Mouse (Mus musculus): ENCODE measurements around the gene Fam172a.

Fam172a gene

DNA sequence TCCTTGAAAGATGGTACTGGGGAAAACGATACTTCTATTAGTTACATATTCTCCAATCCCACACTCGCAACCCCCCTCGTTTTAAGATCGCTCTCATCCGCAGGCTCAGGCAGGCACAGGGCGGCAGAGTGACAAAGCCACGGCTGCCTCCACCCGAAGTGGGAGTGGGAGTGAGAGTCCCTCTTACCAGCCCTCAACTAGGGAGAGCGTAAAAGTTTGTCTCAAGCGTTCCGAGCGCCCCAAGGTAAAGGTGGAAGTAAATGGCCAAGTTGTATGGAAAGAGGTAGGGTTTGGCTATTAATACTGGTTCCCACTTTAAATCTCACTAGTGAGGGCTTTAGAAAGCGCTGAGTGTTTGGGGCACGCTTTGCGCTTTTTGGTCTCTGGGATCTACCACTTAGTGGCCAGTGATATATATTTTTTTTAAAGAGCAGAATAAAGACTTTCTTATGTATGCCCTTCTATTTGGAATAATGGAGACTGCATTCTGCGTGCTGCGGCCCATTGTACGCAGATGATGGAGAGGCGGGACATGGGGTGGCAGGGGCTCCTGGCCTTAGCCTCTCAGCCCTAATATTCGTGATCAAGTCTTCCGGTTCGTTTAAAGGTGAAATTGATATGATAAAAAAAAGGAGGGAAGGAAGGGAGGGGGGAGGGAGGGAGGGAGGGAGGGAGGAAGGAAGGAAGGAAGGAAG, 500.2 kb downstream of the Fam172a start:
- peak; percentile 76 for DNase-seq

DNA sequence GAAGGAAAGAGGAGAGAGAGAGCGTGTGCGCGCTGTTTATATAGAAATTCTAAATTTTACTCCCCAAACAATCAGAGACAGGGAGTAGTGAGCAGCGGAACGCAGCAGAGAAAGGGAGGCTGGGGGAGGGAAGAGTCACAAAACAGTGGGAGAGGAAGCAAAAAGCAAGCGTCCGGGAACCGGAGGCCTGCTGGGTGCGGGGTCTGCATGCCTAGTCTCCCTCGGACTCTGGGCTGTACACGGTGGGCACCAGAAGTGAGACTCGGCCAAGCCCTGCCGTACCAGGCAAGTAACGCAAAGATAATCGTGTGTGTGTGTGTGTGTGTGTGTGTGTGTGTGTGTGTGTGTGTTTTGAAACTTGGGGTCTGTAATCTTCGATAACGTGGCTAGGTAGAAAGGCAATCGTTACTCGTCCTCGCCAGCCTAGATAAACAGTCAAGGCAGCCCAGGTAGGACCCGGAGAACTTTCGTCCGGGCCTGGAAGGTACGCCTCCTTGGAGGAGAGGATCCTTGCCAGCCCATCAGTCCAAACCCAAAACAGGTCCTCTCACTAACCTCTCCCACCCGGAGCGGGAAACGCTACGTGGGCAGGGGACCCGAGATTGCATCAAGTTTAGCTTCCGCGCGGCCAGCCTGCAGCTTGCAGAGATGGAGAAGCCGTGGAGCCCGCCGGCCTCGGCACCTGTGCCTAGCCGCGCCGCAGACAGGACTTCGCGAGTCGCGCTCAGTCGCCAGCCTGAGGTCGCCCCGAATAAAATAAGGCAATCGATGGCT, 500.9 kb downstream of the Fam172a start:
- peak; percentile 92 for DNase-seq

DNA sequence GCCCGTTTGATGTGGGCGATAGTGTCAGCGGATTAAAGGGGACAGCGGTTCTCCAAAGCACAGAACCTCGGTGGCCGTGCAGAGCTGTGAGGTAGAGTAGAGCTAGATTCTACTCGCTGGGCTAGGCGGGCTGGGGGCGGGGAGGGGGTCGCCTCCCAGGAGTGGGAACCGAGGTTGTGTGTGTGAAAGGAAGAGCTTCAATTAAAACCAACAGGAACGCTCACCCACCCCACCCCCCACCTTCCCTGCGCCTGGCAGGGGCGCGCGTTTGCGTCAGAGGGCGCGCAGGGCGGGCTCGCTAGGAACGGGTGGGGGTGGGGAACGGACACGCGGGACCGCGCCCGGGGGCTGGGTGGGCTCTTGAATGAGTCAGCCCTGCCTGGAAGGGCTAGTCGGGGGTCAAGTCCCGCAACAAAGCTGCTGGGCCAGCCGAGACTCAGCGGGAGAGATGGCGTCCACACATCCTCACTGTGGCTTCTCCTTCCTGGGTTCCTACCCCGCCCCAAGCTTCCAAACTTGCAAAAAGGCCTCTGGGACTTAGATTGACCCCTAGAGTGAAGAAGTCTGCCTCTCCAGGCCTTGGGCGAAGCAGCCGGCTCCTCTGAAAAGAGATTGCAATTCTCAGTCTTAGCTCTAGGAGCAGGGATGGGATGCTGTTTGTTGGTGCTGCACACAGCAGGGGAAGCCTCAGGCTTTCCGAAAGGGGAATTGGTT, 501.7 kb downstream of the Fam172a start:
- DNase-seq = peak; percentile 97

- peak; percentile 71 for DNase-seq
Measured at GRCm38 (mm10) chr13:78205426-78205825, 503.6 kb downstream of the Fam172a start.

- peak; percentile 37 for DNase-seq
Measured at GRCm38 (mm10) chr13:78206891-78207430, 505.1 kb downstream of the Fam172a start.

DNA sequence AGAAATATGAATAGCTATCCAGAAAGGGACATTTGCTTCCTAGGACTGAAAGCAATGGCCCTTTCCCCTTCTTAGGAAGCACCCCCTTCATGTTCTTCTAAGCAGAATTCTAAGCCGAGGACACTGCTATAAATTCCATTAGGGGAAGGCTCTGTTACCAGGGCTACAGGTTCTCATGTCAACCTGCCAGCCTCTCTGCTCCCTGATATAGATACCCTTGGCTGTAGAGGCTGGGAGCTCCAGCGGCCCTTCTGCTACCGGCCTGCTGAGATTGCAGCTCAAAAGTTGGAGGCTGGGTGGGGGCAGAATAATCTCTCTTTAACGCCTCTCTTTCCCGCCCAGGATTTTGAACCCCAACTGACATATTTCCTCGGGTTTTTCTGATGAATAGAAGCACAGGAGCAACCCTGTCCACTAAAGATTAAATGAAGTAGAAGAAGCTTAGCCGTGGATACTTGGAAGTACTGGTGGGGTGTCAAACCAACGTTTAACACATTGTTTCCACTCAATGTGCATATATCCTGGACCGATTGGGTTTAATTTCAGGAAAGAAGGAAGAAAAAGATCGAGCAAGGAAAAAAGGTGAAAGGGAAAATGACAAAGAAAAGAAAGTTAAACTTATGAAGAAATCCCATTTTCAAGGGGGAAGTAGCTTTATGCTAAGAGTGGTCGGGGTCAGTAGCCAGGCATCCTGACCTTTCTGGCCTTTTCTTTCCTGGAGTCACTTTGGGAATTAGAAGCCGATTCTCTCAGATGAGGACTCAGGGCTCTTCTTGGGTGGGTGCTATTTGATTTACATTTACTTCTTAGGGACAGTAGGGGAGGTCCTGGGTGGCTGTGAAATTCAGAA, 506.2 kb downstream of the Fam172a start:
- peak; percentile 82 for DNase-seq

- DNase-seq = peak; percentile 64
Measured at GRCm38 (mm10) chr13:78208689-78209410, 507.0 kb downstream of the Fam172a start.

DNA sequence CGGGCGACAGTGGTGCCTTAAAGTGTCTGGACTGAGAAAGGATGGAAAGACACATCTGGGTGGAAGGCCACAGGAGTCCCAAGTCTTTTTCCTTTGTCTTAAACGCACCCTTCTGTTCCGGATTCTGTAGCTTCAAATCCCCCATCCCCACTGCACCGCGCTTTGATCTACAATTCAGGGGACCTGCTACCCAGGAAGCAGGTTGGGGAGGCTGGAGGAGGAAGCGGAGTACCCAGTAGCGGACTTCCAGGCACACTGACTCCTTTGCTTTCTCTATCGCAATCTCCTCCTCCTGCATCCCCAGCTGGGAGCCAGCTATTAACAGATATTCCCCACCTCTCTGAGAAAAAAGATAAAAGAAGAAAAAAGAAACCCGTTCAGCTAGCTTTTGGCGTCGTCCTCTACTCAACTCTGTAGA, 507.8 kb downstream of the Fam172a start:
- peak; percentile 79 for DNase-seq

DNA sequence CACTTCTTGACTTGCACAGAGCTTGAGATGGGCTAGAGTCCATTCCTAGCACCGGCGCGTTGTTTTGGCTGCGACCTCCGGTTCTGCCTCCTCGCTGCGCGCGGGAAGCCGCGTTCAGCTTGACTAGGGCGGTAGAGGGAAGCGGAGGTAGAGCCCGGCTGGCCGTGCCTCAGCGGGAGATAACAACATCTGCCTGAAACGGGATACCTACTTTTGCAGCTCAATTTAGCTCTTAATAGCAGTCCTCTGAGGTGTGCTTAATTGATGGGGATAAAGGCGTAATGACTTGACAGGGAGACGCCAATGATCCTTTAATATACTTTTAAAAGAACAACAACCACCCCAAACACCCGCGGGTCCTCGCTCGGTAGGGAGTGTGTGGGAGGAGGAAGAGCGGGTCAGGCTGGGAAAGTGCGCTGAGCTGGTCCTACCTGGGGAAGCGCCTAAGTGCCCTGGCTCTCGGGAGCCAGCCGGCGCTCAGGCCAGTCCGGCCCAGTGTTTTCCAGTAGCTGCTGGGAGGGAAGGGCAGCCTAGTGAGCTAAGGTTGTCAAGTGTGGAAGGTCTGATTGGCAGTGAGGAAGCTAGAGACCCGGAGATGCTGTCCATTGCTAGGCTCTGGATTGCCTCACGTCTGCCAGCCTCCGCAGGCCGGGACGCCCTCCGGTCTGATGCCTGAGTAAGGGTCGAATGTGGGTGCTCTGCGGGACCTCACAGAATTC, 508.4 kb downstream of the Fam172a start:
- peak; percentile 89 for DNase-seq

GRCm38 (mm10) chr13:78210748-78211089, 508.9 kb downstream of the Fam172a start:
- DNase-seq = peak; percentile 75

GRCm38 (mm10) chr13:78211231-78212010, 509.6 kb downstream of the Fam172a start:
- DNase-seq = no peak

- DNase-seq = peak; percentile 68
Measured at GRCm38 (mm10) chr13:78212111-78212510, 510.3 kb downstream of the Fam172a start.

- DNase-seq = no peak
Measured at GRCm38 (mm10) chr13:78213155-78213554, 511.3 kb downstream of the Fam172a start.

GRCm38 (mm10) chr13:78215223-78215622, 513.4 kb downstream of the Fam172a start:
- no peak for DNase-seq
